Mouse (Mus musculus) forebrain, embryonic 12.5 days (tissue): ENCODE data around the gene Gm49711. TPM values are rescaled to one million over a fixed set of nuclear protein-coding genes. Genes with fewer than 3 reads are reported as not detected.
"Not testable (repeated sequence)": the region's sequence is repeated elsewhere in the genome, so short reads cannot be mapped to it uniquely, and the experiment has no call there.

Source experiments
- ATAC-seq: fragments of 200-750 bp; cut with Nextera tagmentation; 2 replicates; pipeline ENCODE4 v1.8.0; 2017; ENCODE audit warnings: moderate TSS enrichment; ENCODE audit not compliant: low FRiP score
- H3K27ac ChIP-seq: fragments of 300-500 bp; sonication (generic); 2 replicates; pipeline ENCODE4 v1.5.1; 2016; ENCODE audit warnings: mild to moderate bottlenecking
- H3K27me3 ChIP-seq: fragments of 300-500 bp; sonication (generic); 2 replicates; pipeline ENCODE4 v1.6.1; 2016; ENCODE audit warnings: mild to moderate bottlenecking
- H3K36me3 ChIP-seq: fragments of 300-500 bp; sonication (generic); replicated peaks from 2 replicates; pipeline ENCODE4 v1.6.1; 2016; ENCODE audit warnings: mild to moderate bottlenecking
- H3K4me1 ChIP-seq: fragments of 300-500 bp; sonication (generic); 2 replicates; pipeline ENCODE4 v1.6.1; 2016
- H3K4me2 ChIP-seq: fragments of 300-500 bp; sonication (generic); 2 replicates; pipeline ENCODE4 v1.6.1; 2016; ENCODE audit warnings: mild to moderate bottlenecking, moderate library complexity
- H3K4me3 ChIP-seq: fragments of 300-500 bp; sonication (generic); replicated peaks from 2 replicates; pipeline ENCODE4 v1.5.1; 2016; ENCODE audit warnings: mild to moderate bottlenecking
- H3K9ac ChIP-seq: fragments of 300-500 bp; sonication (generic); 2 replicates; pipeline ENCODE4 v1.6.1; 2016; ENCODE audit warnings: mild to moderate bottlenecking
- H3K9me3 ChIP-seq: fragments of 300-500 bp; sonication (generic); 2 replicates; pipeline ENCODE4 v1.6.1; 2016
- WGBS: fragments of 180-500 bp; shearing (Covaris S2); methylation state at CpG from one replicate; pipeline ENCODE4 v1.1.7; 2016; 5-methylcytosine and 5-hydroxymethylcytosine counted together
- polyA plus RNA-seq: library from polyadenylated mRNA; unstranded; fragments of >200 nt; fragmentation: Nextera tagmentation; extraction: Ambion mirVana; gene quantifications from 2 replicates; pipeline ENCODE4 v1.2.1, GENCODE M21; 2016

The Gm49711 gene
- polyA plus RNA-seq, 1 experiment from 2014 or later, result 0.29 TPM

GRCm38 (mm10) chr16:92162289-92162688 lies 104.2 kb downstream of the Gm49711 start:
- Histone ChIP-seq H3K27me3 (peaks cover 7% of the 10 kb centered on the region; the same call in 1 of the 2 replicates), H3K27ac (no peak overlapping the region), H3K9ac (no peak overlapping the region), H3K4me1 (peaks cover 16% of the 10 kb centered on the region), H3K36me3 (no peaks in the 10 kb centered on the region), H3K4me2 (no peak overlapping the region), H3K9me3 (no peaks in the 10 kb centered on the region), H3K4me3 (no peak overlapping the region)
- no peak for ATAC-seq
- 21% methylated on average over 4 of the region's 4 CpGs for WGBS

GRCm38 (mm10) chr16:92163545-92163944 lies 105.4 kb downstream of the Gm49711 start:
- H3K27me3 ChIP-seq, result peaks cover 7% of the 10 kb centered on the region; the same call in 1 of the 2 replicates
- no peak for ATAC-seq
- H3K9ac ChIP-seq, result no peak overlapping the region
- no peaks in the 10 kb centered on the region for H3K36me3 ChIP-seq
- H3K4me3 ChIP-seq, result no peak overlapping the region
- 75% methylated on average over 4 of the region's 4 CpGs for WGBS
- H3K27ac ChIP-seq, result no peak overlapping the region
- peaks cover 5% of the 10 kb centered on the region for H3K4me1 ChIP-seq
- H3K9me3 ChIP-seq, result no peaks in the 10 kb centered on the region
- no peak overlapping the region for H3K4me2 ChIP-seq

GRCm38 (mm10) chr16:92176052-92176451 lies 117.9 kb downstream of the Gm49711 start:
- Histone ChIP-seq H3K27me3 (no peaks in the 10 kb centered on the region), H3K9me3 (no peaks in the 10 kb centered on the region), H3K9ac (no peak overlapping the region), H3K4me1 (no peaks in the 10 kb centered on the region), H3K27ac (no peak overlapping the region), H3K4me2 (no peak overlapping the region), H3K4me3 (no peak overlapping the region), H3K36me3 (no peaks in the 10 kb centered on the region)
- WGBS, result 90% methylated on average over 1 of the region's 1 CpGs
- ATAC-seq, result no peak

- 83% methylated on average over 1 of the region's 1 CpGs for WGBS
- no peak overlapping the region for H3K4me3 ChIP-seq
- H3K9me3 ChIP-seq, result no peaks in the 10 kb centered on the region
- no peak overlapping the region for H3K4me2 ChIP-seq
- H3K27ac ChIP-seq, result no peak overlapping the region
- no peak for ATAC-seq
- no peak overlapping the region for H3K9ac ChIP-seq
- H3K27me3 ChIP-seq, result no peaks in the 10 kb centered on the region
- H3K4me1 ChIP-seq, result no peaks in the 10 kb centered on the region
- no peaks in the 10 kb centered on the region for H3K36me3 ChIP-seq
Observed at GRCm38 (mm10) chr16:92177718-92178117, 119.6 kb downstream of the Gm49711 start.

GRCm38 (mm10) chr16:92179306-92179705 lies 121.2 kb downstream of the Gm49711 start:
- 67% methylated on average over 8 of the region's 8 CpGs for WGBS
- H3K9me3 ChIP-seq, result no peaks in the 10 kb centered on the region
- ATAC-seq, result no peak
- H3K27ac ChIP-seq, result no peak overlapping the region
- H3K36me3 ChIP-seq, result no peaks in the 10 kb centered on the region
- no peaks in the 10 kb centered on the region for H3K27me3 ChIP-seq
- H3K4me1 ChIP-seq, result no peaks in the 10 kb centered on the region
- no peak overlapping the region for H3K4me2 ChIP-seq
- no peak overlapping the region for H3K4me3 ChIP-seq
- no peak overlapping the region for H3K9ac ChIP-seq

- H3K4me3 ChIP-seq, result no peak overlapping the region
- H3K36me3 ChIP-seq, result no peaks in the 10 kb centered on the region
- no peak for ATAC-seq
- H3K27me3 ChIP-seq, result no peaks in the 10 kb centered on the region
- H3K9me3 ChIP-seq, result no peaks in the 10 kb centered on the region
- no peak overlapping the region for H3K4me2 ChIP-seq
- WGBS, result 82% methylated on average over 4 of the region's 4 CpGs
- no peak overlapping the region for H3K27ac ChIP-seq
- H3K4me1 ChIP-seq, result no peaks in the 10 kb centered on the region
- H3K9ac ChIP-seq, result no peak overlapping the region
Observed at GRCm38 (mm10) chr16:92183477-92183876, 125.4 kb downstream of the Gm49711 start.

- Histone ChIP-seq H3K36me3 (no peaks in the 10 kb centered on the region), H3K9me3 (peaks cover 3% of the 10 kb centered on the region; the same call in 1 of the 2 replicates), H3K27ac (no peak overlapping the region), H3K4me3 (no peak overlapping the region), H3K4me1 (no peaks in the 10 kb centered on the region), H3K4me2 (no peak overlapping the region), H3K27me3 (no peaks in the 10 kb centered on the region), H3K9ac (no peak overlapping the region)
- no peak for ATAC-seq
Observed at GRCm38 (mm10) chr16:92190603-92191002, 132.5 kb downstream of the Gm49711 start.

- WGBS, result 61% methylated on average over 6 of the region's 6 CpGs
- Histone ChIP-seq H3K4me1 (no peaks in the 10 kb centered on the region), H3K4me3 (no peak overlapping the region), H3K36me3 (no peaks in the 10 kb centered on the region), H3K9ac (no peak overlapping the region), H3K27me3 (no peaks in the 10 kb centered on the region), H3K4me2 (no peak overlapping the region), H3K9me3 (peaks cover 3% of the 10 kb centered on the region; the same call in 1 of the 2 replicates), H3K27ac (no peak overlapping the region)
- no peak for ATAC-seq
Observed at GRCm38 (mm10) chr16:92195094-92195493, 137.0 kb downstream of the Gm49711 start.

- no peaks in the 10 kb centered on the region for H3K27me3 ChIP-seq
- H3K4me2 ChIP-seq, result no peak overlapping the region
- H3K4me3 ChIP-seq, result no peak overlapping the region
- peaks cover 3% of the 10 kb centered on the region; the same call in 1 of the 2 replicates for H3K9me3 ChIP-seq
- H3K4me1 ChIP-seq, result no peaks in the 10 kb centered on the region
- no peak overlapping the region for H3K27ac ChIP-seq
- H3K36me3 ChIP-seq, result no peaks in the 10 kb centered on the region
- 74% methylated on average over 8 of the region's 8 CpGs for WGBS
- no peak overlapping the region for H3K9ac ChIP-seq
- ATAC-seq, result no peak
Observed at GRCm38 (mm10) chr16:92196741-92197331, 138.7 kb downstream of the Gm49711 start.

- H3K9me3 ChIP-seq, result no peaks in the 10 kb centered on the region
- no peak for ATAC-seq
- no peaks in the 10 kb centered on the region for H3K4me1 ChIP-seq
- H3K9ac ChIP-seq, result no peak overlapping the region
- no peaks in the 10 kb centered on the region for H3K27me3 ChIP-seq
- no peak overlapping the region for H3K27ac ChIP-seq
- H3K36me3 ChIP-seq, result no peaks in the 10 kb centered on the region
- H3K4me2 ChIP-seq, result no peak overlapping the region
- no peak overlapping the region for H3K4me3 ChIP-seq
- WGBS, result 61% methylated on average over 7 of the region's 7 CpGs
Observed at GRCm38 (mm10) chr16:92200615-92201014, 142.5 kb downstream of the Gm49711 start.

GRCm38 (mm10) chr16:92203599-92203998 lies 145.5 kb downstream of the Gm49711 start:
- ATAC-seq, result no peak
- WGBS, result 82% methylated on average over 8 of the region's 8 CpGs

GRCm38 (mm10) chr16:92209291-92209781 lies 151.2 kb downstream of the Gm49711 start:
- Histone ChIP-seq H3K27ac (no peak overlapping the region), H3K4me3 (no peak overlapping the region), H3K4me1 (no peaks in the 10 kb centered on the region), H3K27me3 (no peaks in the 10 kb centered on the region), H3K36me3 (no peaks in the 10 kb centered on the region), H3K9ac (no peak overlapping the region), H3K4me2 (no peak overlapping the region), H3K9me3 (no peaks in the 10 kb centered on the region)
- WGBS, result 91% methylated on average over 5 of the region's 5 CpGs
- no peak for ATAC-seq

More at GRCm38 (mm10) chr16:92203599-92203998, 145.5 kb downstream of the Gm49711 start:
- no peak overlapping the region for H3K27ac ChIP-seq
- H3K4me2 ChIP-seq, result no peak overlapping the region
- H3K27me3 ChIP-seq, result no peaks in the 10 kb centered on the region
- no peak overlapping the region for H3K4me3 ChIP-seq
- H3K36me3 ChIP-seq, result no peaks in the 10 kb centered on the region
- no peaks in the 10 kb centered on the region for H3K4me1 ChIP-seq
- no peaks in the 10 kb centered on the region for H3K9me3 ChIP-seq
- H3K9ac ChIP-seq, result no peak overlapping the region

- H3K9ac ChIP-seq, H3K36me3 ChIP-seq, H3K9me3 ChIP-seq, H3K4me1 ChIP-seq, H3K4me3 ChIP-seq, ATAC-seq, H3K4me2 ChIP-seq, H3K27ac ChIP-seq, H3K27me3 ChIP-seq: not testable (repeated sequence)
- WGBS, result 72% methylated on average over 5 of the region's 5 CpGs
Observed at GRCm38 (mm10) chr16:92210316-92210715, 152.2 kb downstream of the Gm49711 start.
